Mouse (Mus musculus) ES-Bruce4 (cell line): ENCODE results near the gene Slc1a3.

Experiments used
- CTCF ChIP-seq: IDR thresholded peaks from one replicate; pipeline ENCODE4 v1.8.1; 2011; ENCODE audit warnings: low read depth, low read length
- EP300 ChIP-seq: IDR thresholded peaks from 2 replicates; pipeline ENCODE4 v1.6.1; 2011; ENCODE audit warnings: low read depth, low read length; ENCODE audit not compliant: insufficient read depth

- no peak for TF ChIP-seq CTCF
- TF ChIP-seq EP300: no peak
These were observed 7.9 kb upstream of the Slc1a3 start for GRCm38 (mm10) chr15:8718496-8718895.
